Mouse (Mus musculus): ENCODE results near the gene Ercc8. TPM values are rescaled to one million over a fixed set of nuclear protein-coding genes. Genes with fewer than 3 reads are reported as not detected.

Ercc8 gene
- total and polyA plus RNA-seq, 3 experiments = 15.9 to 22.2 TPM; not detected in 1

GRCm38 (mm10) chr13:108157732-108158464 is 633 bp upstream of the Ercc8 start:
- peaks cover 1 to 4% of the 10 kb centered on the region in 2 experiments; a peak in 1 of 4 replicates for H3K4me1 ChIP-seq (ENCODE audit: control insufficient read depth in 1 of 2, insufficient read depth in 2 of 2, low read length in 2 of 2)
- TF ChIP-seq RAD21 (IDR thresholded peaks at IDR 0.05; ENCODE audit: low read depth, low read length) (no peak), ELF1 (IDR thresholded peaks at IDR 0.05; ENCODE audit: low read depth, low read length) (no peak), KAT2A (conservative IDR thresholded peaks at IDR 0.05; ENCODE audit: low read depth, low read length) (no peak), JUND (IDR thresholded peaks at IDR 0.05; ENCODE audit: low read depth, low read length) (no peak), TCF12 (IDR thresholded peaks at IDR 0.05; ENCODE audit: low read depth, low read length) (no peak), TBP (IDR thresholded peaks at IDR 0.05; ENCODE audit: low read depth, low read length) (no peak), EP300 (IDR thresholded peaks at IDR 0.05; ENCODE audit: low read depth in 1 of 2, low read length in 2 of 2) (no peak), NELFE (IDR thresholded peaks at IDR 0.05; ENCODE audit: low read depth, low read length) (no peak)
- H3K9ac ChIP-seq (ENCODE audit: control insufficient read depth, low read depth, low read length, poor library complexity, severe bottlenecking) = peak overlapping the region; percentile 83
- no peak for DNase-seq (ENCODE audit: low read depth, low spot score)
- H3K36me3 ChIP-seq (ENCODE audit: control insufficient read depth in 1 of 2, insufficient read depth in 2 of 2, low read length in 2 of 2) = peaks cover 3 to 9% of the 10 kb centered on the region in 2 experiments
- no peaks in the 10 kb centered on the region for H3K9me3 ChIP-seq (replicated peaks; ENCODE audit: insufficient read depth, low read length)
- H3K27ac ChIP-seq (ENCODE audit: control insufficient read depth, low read depth, low read length) = no peak overlapping the region
- H3K4me3 ChIP-seq (ENCODE audit: control insufficient read depth in 1 of 2, insufficient read depth in 1 of 2, low read depth in 2 of 2, low read length in 2 of 2) = peak overlapping the region; percentile 75 to 92
- H3K79me2 ChIP-seq (ENCODE audit: control insufficient read depth, insufficient read depth, low read length, poor library complexity) = peaks cover 45% of the 10 kb centered on the region
- H3K27me3 ChIP-seq (ENCODE audit: control insufficient read depth in 1 of 2, insufficient read depth in 2 of 2, low read length in 2 of 2) = no peaks in the 10 kb centered on the region

- peaks cover 42% of the 10 kb centered on the region for H3K79me2 ChIP-seq (ENCODE audit: control insufficient read depth, insufficient read depth, low read length, poor library complexity)
- peaks cover 3 to 9% of the 10 kb centered on the region in 2 experiments for H3K36me3 ChIP-seq (ENCODE audit: control insufficient read depth in 1 of 2, insufficient read depth in 2 of 2, low read length in 2 of 2)
- peak overlapping the region; percentile 75 to 92 for H3K4me3 ChIP-seq (ENCODE audit: control insufficient read depth in 1 of 2, insufficient read depth in 1 of 2, low read depth in 2 of 2, low read length in 2 of 2)
- TF ChIP-seq MAX (IDR thresholded peaks at IDR 0.05; ENCODE audit: low read length) = peak; percentile 58; the same call in 1 of the 2 replicates
- TF ChIP-seq MAZ (IDR thresholded peaks at IDR 0.05; ENCODE audit: low read depth, low read length) = no peak
- TF ChIP-seq MYC (IDR thresholded peaks at IDR 0.05; ENCODE audit: low read depth, low read length) = peak; percentile 46; the same call in 1 of the 2 replicates
- TF ChIP-seq POLR2A (IDR thresholded peaks at IDR 0.05; ENCODE audit: control insufficient read depth in 1 of 2, insufficient read depth in 1 of 2, low read depth in 1 of 2, low read length in 2 of 2, poor library complexity in 1 of 2) = no peak
- no peak for TF ChIP-seq JUND (IDR thresholded peaks at IDR 0.05; ENCODE audit: low read depth, low read length)
- peaks cover 1 to 4% of the 10 kb centered on the region in 2 experiments; a peak in 1 of 4 replicates for H3K4me1 ChIP-seq (ENCODE audit: control insufficient read depth in 1 of 2, insufficient read depth in 2 of 2, low read length in 2 of 2)
- peak overlapping the region; percentile 17; the same call in 1 of the 2 replicates for H3K27ac ChIP-seq (ENCODE audit: control insufficient read depth, low read depth, low read length)
- peak overlapping the region; percentile 69 for H3K9ac ChIP-seq (ENCODE audit: control insufficient read depth, low read depth, low read length, poor library complexity, severe bottlenecking)
- no peaks in the 10 kb centered on the region for H3K9me3 ChIP-seq (replicated peaks; ENCODE audit: insufficient read depth, low read length)
- DNase-seq (ENCODE audit: low read depth, low spot score) = no peak
- no peaks in the 10 kb centered on the region for H3K27me3 ChIP-seq (ENCODE audit: control insufficient read depth in 1 of 2, insufficient read depth in 2 of 2, low read length in 2 of 2)
Measured at GRCm38 (mm10) chr13:108159241-108159575, 677 bp downstream of the Ercc8 start.

- Histone ChIP-seq H3K36me3 (ENCODE audit: control insufficient read depth in 1 of 2, insufficient read depth in 2 of 2, low read length in 2 of 2) (peaks cover 3 to 9% of the 10 kb centered on the region in 2 experiments), H3K79me2 (ENCODE audit: control insufficient read depth, insufficient read depth, low read length, poor library complexity) (peaks cover 38% of the 10 kb centered on the region), H3K4me3 (ENCODE audit: control insufficient read depth in 1 of 2, insufficient read depth in 1 of 2, low read depth in 2 of 2, low read length in 2 of 2) (peak overlapping the region; percentile 51 to 92), H3K27ac (ENCODE audit: control insufficient read depth, low read depth, low read length) (no peak overlapping the region), H3K9me3 (replicated peaks; ENCODE audit: insufficient read depth, low read length) (no peaks in the 10 kb centered on the region), H3K27me3 (ENCODE audit: control insufficient read depth in 1 of 2, insufficient read depth in 2 of 2, low read length in 2 of 2) (no peaks in the 10 kb centered on the region), H3K9ac (ENCODE audit: control insufficient read depth, low read depth, low read length, poor library complexity, severe bottlenecking) (peak overlapping the region; percentile 54), H3K4me1 (ENCODE audit: control insufficient read depth in 1 of 2, insufficient read depth in 2 of 2, low read length in 2 of 2) (peaks cover 1 to 4% of the 10 kb centered on the region in 2 experiments; a peak in 1 of 4 replicates)
- DNase-seq (ENCODE audit: low read depth, low spot score) = peak; percentile 73
- TF ChIP-seq USF1 (IDR thresholded peaks at IDR 0.05; ENCODE audit: low read depth, low read length) (no peak), CTCF (IDR thresholded peaks at IDR 0.05 in 2 of 3, conservative IDR thresholded peaks at IDR 0.05 in 1 of 3; ENCODE audit: control insufficient read depth in 1 of 3, insufficient read depth in 1 of 3, low read depth in 2 of 3, low read length in 3 of 3, poor library complexity in 1 of 3, severe bottlenecking in 1 of 3) (peak; percentile 7 to 62 (median 33); a peak in 3 of 6 replicates), GATA1 (IDR thresholded peaks at IDR 0.05; ENCODE audit: low read depth, low read length) (no peak), MAX (IDR thresholded peaks at IDR 0.05; ENCODE audit: low read length) (no peak), MXI1 (IDR thresholded peaks at IDR 0.05; ENCODE audit: low read depth, low read length) (0 out of 2 replicates have a peak, but pooled peaks have one; percentile 40), RCOR1 (IDR thresholded peaks at IDR 0.05; ENCODE audit: low read depth, low read length) (no peak), ETS1 (IDR thresholded peaks at IDR 0.05; ENCODE audit: low read depth, low read length) (no peak), GABPA (IDR thresholded peaks at IDR 0.05; ENCODE audit: low read depth, low read length) (no peak), USF2 (IDR thresholded peaks at IDR 0.05; ENCODE audit: borderline replicate concordance in 1 of 2, insufficient read depth in 1 of 2, low read depth in 1 of 2, low read length in 2 of 2) (no peak), NELFE (IDR thresholded peaks at IDR 0.05; ENCODE audit: low read depth, low read length) (no peak), TCF12 (IDR thresholded peaks at IDR 0.05; ENCODE audit: low read depth, low read length) (no peak), MYB (IDR thresholded peaks at IDR 0.05; ENCODE audit: low read depth, low read length) (no peak), POLR2A (IDR thresholded peaks at IDR 0.05; ENCODE audit: control insufficient read depth in 1 of 2, insufficient read depth in 1 of 2, low read depth in 1 of 2, low read length in 2 of 2, poor library complexity in 1 of 2) (no peak), POLR2AphosphoS5 (IDR thresholded peaks at IDR 0.05; ENCODE audit: borderline replicate concordance, low read depth, low read length) (no peak), ELF1 (IDR thresholded peaks at IDR 0.05; ENCODE audit: low read depth, low read length) (no peak), POLR2AphosphoS2 (IDR thresholded peaks at IDR 0.05; ENCODE audit: low read length) (no peak), SMC3 (IDR thresholded peaks at IDR 0.05; ENCODE audit: low read depth, low read length) (peak; percentile 62), JUND (IDR thresholded peaks at IDR 0.05; ENCODE audit: low read depth, low read length) (no peak)
Measured at GRCm38 (mm10) chr13:108159963-108160362, 1.4 kb downstream of the Ercc8 start.
